ENCODE assay signal across 8 mouse cellular contexts in the genomic region with DNA sequence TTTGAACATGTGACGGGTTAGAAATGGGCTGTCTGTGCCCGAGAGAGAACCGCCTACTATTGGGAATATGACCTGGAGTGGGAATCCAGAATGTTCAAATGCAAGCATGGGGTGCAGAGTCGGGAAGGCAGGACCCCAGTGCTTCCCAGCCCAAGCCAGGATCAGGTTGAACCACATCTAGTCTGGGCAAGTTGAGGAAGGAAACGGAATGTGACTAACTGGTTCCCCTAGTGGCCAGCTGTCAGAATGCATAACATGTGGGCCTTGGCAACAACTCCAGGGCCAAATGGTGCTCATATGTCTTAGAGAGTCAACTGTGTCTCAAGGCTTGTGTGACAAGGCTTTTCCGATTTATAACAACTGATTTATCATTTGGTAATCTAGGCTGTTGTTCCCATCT.
DNase-seq lines count a peak whose midpoint lies in the region; ATAC-seq and TF ChIP-seq lines count a peak whose summit lies in the region.

No protein-coding gene starts in this region.

- no peaks in the 10 kb centered on the region for H3K36me3 ChIP-seq in MEL (ENCODE audit: control insufficient read depth in 1 of 2, insufficient read depth in 2 of 2, low read length in 2 of 2)
- H3K36me3 ChIP-seq in stomach, postnatal 0 days (ENCODE audit: control insufficient read depth, insufficient read depth, low read length): no peaks in the 10 kb centered on the region

- TF ChIP-seq EP300 in MEL (IDR thresholded peaks at IDR 0.05; ENCODE audit: low read depth in 1 of 2, low read length in 2 of 2): no peak
- no peak for TF ChIP-seq EP300 in stomach, postnatal 0 days (optimal IDR thresholded peaks at IDR 0.05)

- no peak overlapping the region for H3K4me2 ChIP-seq in stomach, postnatal 0 days (replicated peaks; ENCODE audit: low read depth)

- peak; percentile 24 to 46 (median 33); a peak in 4 of 6 replicates for TF ChIP-seq CTCF in MEL (IDR thresholded peaks at IDR 0.05 in 2 of 3, conservative IDR thresholded peaks at IDR 0.05 in 1 of 3; ENCODE audit: control insufficient read depth in 1 of 3, insufficient read depth in 1 of 3, low read depth in 2 of 3, low read length in 3 of 3, poor library complexity in 1 of 3, severe bottlenecking in 1 of 3)
- TF ChIP-seq CTCF in cortical plate, adult 2 months (IDR thresholded peaks at IDR 0.05; ENCODE audit: extremely low read depth, insufficient read depth, low read length): peak; percentile 68
- TF ChIP-seq CTCF in stomach, postnatal 0 days (IDR thresholded peaks at IDR 0.05; ENCODE audit: low read depth): peak; percentile 73

- WGBS in stomach, postnatal 0 days: 71% methylated on average over 6 of the region's 6 CpGs

- DNase-seq in layer of hippocampus, adult 11-12 months (ENCODE audit: low spot score): peak; percentile 70
- no peak for DNase-seq in layer of hippocampus, adult 9-10 months (ENCODE audit: low spot score)
- peak; percentile 79 for DNase-seq in CD4-positive, CD25-positive, alpha-beta regulatory T cell, adult 2 months (ENCODE audit: low read depth, low spot score)
- DNase-seq in MEL (ENCODE audit: low read depth, low spot score): peak; percentile 16
- DNase-seq in layer of hippocampus, postnatal 10 days (ENCODE audit: low spot score in 2 of 2): peak; percentile 66 to 67
- peak; percentile 45 for DNase-seq in stomach, postnatal 0 days (ENCODE audit: low spot score)

- no peak overlapping the region for H3K4me3 ChIP-seq in MEL (ENCODE audit: control insufficient read depth in 1 of 2, insufficient read depth in 1 of 2, low read depth in 2 of 2, low read length in 2 of 2)
- no peak overlapping the region for H3K4me3 ChIP-seq in cortical plate, adult 2 months (ENCODE audit: insufficient read depth, low read length)
- no peak overlapping the region for H3K4me3 ChIP-seq in stomach, postnatal 0 days (ENCODE audit: low read depth, low read length)

- no peak for ATAC-seq in stomach, postnatal 0 days (ENCODE audit: low FRiP score, low TSS enrichment)
- ATAC-seq in erythroblast, adult 5-6 weeks (replicated peaks; ENCODE audit: low FRiP score, poor library complexity, severe bottlenecking): no peak

- peak; percentile 4; the same call in 1 of the 2 replicates for TF ChIP-seq RAD21 in MEL (IDR thresholded peaks at IDR 0.05; ENCODE audit: low read depth, low read length)

- no peaks in the 10 kb centered on the region for H3K9me3 ChIP-seq in MEL (replicated peaks; ENCODE audit: insufficient read depth, low read length)
- H3K9me3 ChIP-seq in stomach, postnatal 0 days (ENCODE audit: control insufficient read depth, low read length): no peaks in the 10 kb centered on the region

- no peaks in the 10 kb centered on the region for H3K27me3 ChIP-seq in MEL (ENCODE audit: control insufficient read depth in 1 of 2, insufficient read depth in 2 of 2, low read length in 2 of 2)
- H3K27me3 ChIP-seq in stomach, postnatal 0 days (ENCODE audit: control insufficient read depth, insufficient read depth, low read length): no peaks in the 10 kb centered on the region

- H3K4me1 ChIP-seq in MEL (ENCODE audit: control insufficient read depth in 1 of 2, insufficient read depth in 2 of 2, low read length in 2 of 2): no peaks in the 10 kb centered on the region
- H3K4me1 ChIP-seq in cortical plate, adult 2 months (ENCODE audit: control insufficient read depth, insufficient read depth, low read length): no peaks in the 10 kb centered on the region
- H3K4me1 ChIP-seq in stomach, postnatal 0 days (replicated peaks; ENCODE audit: control insufficient read depth, insufficient read depth): no peaks in the 10 kb centered on the region

- H3K27ac ChIP-seq in MEL (ENCODE audit: control insufficient read depth, low read depth, low read length): no peak overlapping the region
- H3K27ac ChIP-seq in cortical plate, adult 2 months (ENCODE audit: insufficient read depth, low read length): no peak overlapping the region
- no peak overlapping the region for H3K27ac ChIP-seq in stomach, postnatal 0 days (replicated peaks)

- H3K79me2 ChIP-seq in MEL (ENCODE audit: control insufficient read depth, insufficient read depth, low read length, poor library complexity): no peaks in the 10 kb centered on the region

- no peak for TF ChIP-seq POLR2A in MEL (IDR thresholded peaks at IDR 0.05; ENCODE audit: control insufficient read depth in 1 of 2, insufficient read depth in 1 of 2, low read depth in 1 of 2, low read length in 2 of 2, poor library complexity in 1 of 2)
- no peak for TF ChIP-seq POLR2A in cortical plate, adult 2 months (IDR thresholded peaks at IDR 0.05; ENCODE audit: extremely low read depth, insufficient read depth, low read length)

- H3K9ac ChIP-seq in MEL (ENCODE audit: control insufficient read depth, low read depth, low read length, poor library complexity, severe bottlenecking): no peak overlapping the region
- no peak overlapping the region for H3K9ac ChIP-seq in stomach, postnatal 0 days (ENCODE audit: low read length)

TF ChIP-seq in MEL, 35 proteins besides CTCF, POLR2A, EP300 and RAD21:
- no peak for TF ChIP-seq ZKSCAN1 (IDR thresholded peaks at IDR 0.05; ENCODE audit: low read depth, low read length)
